Mouse (Mus musculus) CH12.LX (cell line): Measurements from ENCODE around the gene Tcea2.

ENCODE experiments used
- CTCF ChIP-seq, 2 experiments: IDR thresholded peaks in 1 of 2; conservative IDR thresholded peaks in 1 of 2; 2 replicates each; pipeline ENCODE4 v1.5.1; 2011 to 2012; ENCODE audit warnings: low read depth in 2 of 2, low read length in 2 of 2, improper control_type of control experiment in 1 of 2, inconsistent platforms in 1 of 2, mild to moderate bottlenecking in 1 of 2, moderate library complexity in 1 of 2
- ELF1 ChIP-seq: IDR thresholded peaks from 2 replicates; pipeline ENCODE4 v1.6.1; 2014; ENCODE audit warnings: low read depth, mild to moderate bottlenecking, inconsistent platforms, low read length, improper control_type of control experiment
- KAT2A ChIP-seq: IDR thresholded peaks from 2 replicates; pipeline ENCODE4 v1.6.1; 2012; ENCODE audit warnings: low read length, improper control_type of control experiment, inconsistent platforms; ENCODE audit not compliant: insufficient replicate concordance
- MAFK ChIP-seq: IDR thresholded peaks from 2 replicates; pipeline ENCODE4 v1.6.1; 2011; ENCODE audit warnings: low read length, improper control_type of control experiment; ENCODE audit not compliant: insufficient replicate concordance
- MAZ ChIP-seq: IDR thresholded peaks from 2 replicates; pipeline ENCODE4 v1.6.1; 2012; ENCODE audit warnings: low read depth, mild to moderate bottlenecking, inconsistent platforms, low read length, improper control_type of control experiment, moderate library complexity
- MYC ChIP-seq: IDR thresholded peaks from 2 replicates; pipeline ENCODE4 v1.6.1; 2011; ENCODE audit warnings: low read depth, mild to moderate bottlenecking, improper control_type of control experiment, low read length
- NRF1 ChIP-seq: IDR thresholded peaks from 2 replicates; pipeline ENCODE4 v1.6.1; 2014; ENCODE audit warnings: low read depth, mild to moderate bottlenecking, inconsistent platforms, low read length, improper control_type of control experiment, moderate library complexity
- POLR2A ChIP-seq: IDR thresholded peaks from 2 replicates; pipeline ENCODE4 v1.6.1; 2011; ENCODE audit warnings: low read depth, mild to moderate bottlenecking, improper control_type of control experiment, low read length
- POLR2AphosphoS2 ChIP-seq: IDR thresholded peaks from 2 replicates; pipeline ENCODE4 v1.6.1; 2011; ENCODE audit warnings: low read depth, low read length, improper control_type of control experiment
- USF1 ChIP-seq: IDR thresholded peaks from 2 replicates; pipeline ENCODE4 v1.6.1; 2014; ENCODE audit warnings: low read depth, mild to moderate bottlenecking, inconsistent platforms, low read length, improper control_type of control experiment
- USF2 ChIP-seq: conservative IDR thresholded peaks from 2 replicates; pipeline ENCODE4 v1.6.1; 2011; ENCODE audit warnings: low read depth, low read length, improper control_type of control experiment

- TF ChIP-seq CTCF (conservative IDR thresholded peaks at IDR 0.05 in 1 of 2, IDR thresholded peaks at IDR 0.05 in 1 of 2; ENCODE audit: low read depth in 2 of 2, low read length in 2 of 2) (no peak), POLR2A (0 out of 2 replicates have a peak, but pooled peaks have one; percentile 22), KAT2A (no peak), POLR2AphosphoS2 (no peak), USF1 (no peak), ELF1 (0 out of 2 replicates have a peak, but pooled peaks have one; percentile 43), MAFK (no peak), MAZ (no peak), MYC (no peak), USF2 (no peak), NRF1 (no peak)
These were observed 4.7 kb upstream of the Tcea2 start for GRCm38 (mm10) chr2:181675454-181675853.
